Mouse (Mus musculus) ES-E14 (cell line): ENCODE measurements at regions not wholly inside any gene's neighbourhood (a gene's known extent, or its start where the extent isn't known, plus 50 kb on each side); places are given as distances from the start of the nearest gene placed in this dataset.
"Not testable (repeated sequence)": the region's sequence is repeated elsewhere in the genome, so short reads cannot be mapped to it uniquely, and the experiment has no call there.

Source experiments
- DNase-seq: peaks from one replicate; pipeline ENCODE4 v3.0.0-alpha.2; 2013; ENCODE audit warnings: low read depth, low spot score
- H3K27ac ChIP-seq: 2 replicates; pipeline ENCODE4 v1.5.1; 2012; ENCODE audit warnings: low read depth, mild to moderate bottlenecking, low read length, moderate library complexity, mixed read lengths; ENCODE audit not compliant: poor library complexity, insufficient read depth, severe bottlenecking
- H3K36me3 ChIP-seq: 2 replicates; pipeline ENCODE4 v1.6.1; 2012; ENCODE audit warnings: mild to moderate bottlenecking, low read length, moderate library complexity, mixed read lengths; ENCODE audit not compliant: control insufficient read depth, poor library complexity, insufficient read depth, severe bottlenecking
- H3K4me1 ChIP-seq, 2 experiments: fragments of 150-350 bp in 1 of 2; sonication (generic) in 1 of 2; 2 replicates each; pipeline ENCODE4 v1.6.1; 2012; ENCODE audit warnings: low read length in 2 of 2, mild to moderate bottlenecking in 1 of 2, mixed read lengths in 1 of 2; ENCODE audit not compliant: control insufficient read depth in 2 of 2, insufficient read depth in 2 of 2, poor library complexity in 1 of 2
- H3K4me3 ChIP-seq, 2 experiments: fragments of 150-350 bp in 1 of 2; sonication (generic) in 1 of 2; 2 replicates each; pipeline ENCODE4 v1.5.1; 2012; ENCODE audit warnings: low read length in 2 of 2, low read depth in 1 of 2, mild to moderate bottlenecking in 1 of 2, mixed read lengths in 1 of 2; ENCODE audit not compliant: insufficient read depth in 1 of 2, poor library complexity in 1 of 2, severe bottlenecking in 1 of 2
- H3K9ac ChIP-seq: 2 replicates; pipeline ENCODE4 v1.6.1; 2012; ENCODE audit warnings: low read depth, mild to moderate bottlenecking, low read length, mixed read lengths; ENCODE audit not compliant: poor library complexity, insufficient read depth, severe bottlenecking
- H3K9me3 ChIP-seq: fragments of 150-350 bp; sonication (generic); 2 replicates; pipeline ENCODE4 v1.6.1; 2012; ENCODE audit warnings: low read depth, mild to moderate bottlenecking, low read length; ENCODE audit not compliant: control insufficient read depth, insufficient read depth
- CHD2 ChIP-seq: IDR thresholded peaks from 2 replicates; pipeline ENCODE4 v1.6.1; 2014; ENCODE audit warnings: mild to moderate bottlenecking, low read depth, low read length, inconsistent platforms
- HCFC1 ChIP-seq: IDR thresholded peaks from 2 replicates; pipeline ENCODE4 v1.6.1; 2012; ENCODE audit warnings: low read length, inconsistent platforms, borderline replicate concordance; ENCODE audit not compliant: insufficient read depth
- MAFK ChIP-seq: IDR thresholded peaks from 2 replicates; pipeline ENCODE4 v1.6.1; 2014; ENCODE audit warnings: mild to moderate bottlenecking, low read depth, low read length, inconsistent platforms; ENCODE audit not compliant: insufficient read depth
- ZC3H11A ChIP-seq: IDR thresholded peaks from 2 replicates; pipeline ENCODE4 v1.6.1; 2012; ENCODE audit warnings: low read depth, mild to moderate bottlenecking, inconsistent platforms, low read length, borderline replicate concordance
- ZNF384 ChIP-seq: IDR thresholded peaks from 2 replicates; pipeline ENCODE4 v1.6.1; 2012; ENCODE audit warnings: low read depth, low read length, inconsistent platforms
- in situ Hi-C, 2 experiments: fragments of 600-800 bp; cut with MboI; formaldehyde crosslinking; loops; one replicate each; pipeline ENCODE4 v1.15.1; 2025; ENCODE audit warnings: low sequenced_read_pairs in 2 of 2, inconsistent platforms in 1 of 2; ENCODE audit not compliant: unreplicated experiment in 2 of 2

DNA sequence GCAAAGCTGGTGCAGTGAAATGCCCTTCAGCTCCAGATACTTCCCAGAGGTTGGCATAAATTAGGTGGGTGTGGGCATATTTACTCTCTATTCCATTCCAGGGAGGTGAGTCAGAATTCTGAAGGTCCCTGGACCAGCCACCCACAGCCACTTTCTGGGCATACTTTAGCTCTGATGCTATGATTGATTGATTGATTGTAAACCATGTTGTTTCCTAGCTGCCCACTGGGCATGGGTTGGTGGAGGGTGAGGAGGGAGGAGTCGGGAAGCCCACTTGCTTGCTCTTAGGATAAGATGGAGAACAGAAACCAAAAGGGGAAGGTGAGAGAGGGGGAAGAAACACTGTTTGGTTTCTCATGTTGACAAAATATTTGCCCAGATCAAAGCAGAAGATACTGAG lies 62.1 kb upstream of the Cd2ap start:
- H3K27ac ChIP-seq: no peak overlapping the region
- no peak for DNase-seq
- in situ Hi-C loops: no loop called here
- H3K9me3 ChIP-seq: no peaks in the 10 kb centered on the region
- TF ChIP-seq ZC3H11A: no peak
- TF ChIP-seq ZNF384: no peak
- no peak for TF ChIP-seq CHD2
- TF ChIP-seq MAFK: no peak
- TF ChIP-seq HCFC1: no peak
- H3K4me3 ChIP-seq: no peak overlapping the region
- no peaks in the 10 kb centered on the region for H3K36me3 ChIP-seq
- H3K4me1 ChIP-seq: no peaks in the 10 kb centered on the region; a peak in 1 of 4 replicates
- H3K9ac ChIP-seq: no peak overlapping the region

DNA sequence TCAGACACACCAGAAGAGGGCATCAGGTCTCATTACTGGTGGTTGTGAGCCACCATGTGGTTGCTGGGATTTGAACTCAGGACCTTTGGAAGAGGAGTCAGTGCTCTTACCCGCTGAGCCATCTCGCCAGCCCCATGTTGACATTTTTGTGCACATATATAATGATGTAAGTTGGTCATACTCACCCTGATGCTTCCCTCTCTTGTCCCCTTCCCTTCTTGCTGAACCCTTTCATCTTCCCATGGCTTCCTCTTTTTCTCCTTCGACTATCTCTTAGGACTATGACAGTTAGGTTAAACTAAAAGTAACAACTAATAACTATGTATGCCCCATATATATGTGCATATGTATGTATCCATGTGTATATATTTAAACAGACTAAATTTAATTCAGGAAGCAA lies 61.0 kb upstream of the Cd2ap start:
- H3K27ac ChIP-seq, H3K9ac ChIP-seq, H3K9me3 ChIP-seq, H3K4me1 ChIP-seq, H3K36me3 ChIP-seq, in situ Hi-C loops, DNase-seq, H3K4me3 ChIP-seq: not testable (repeated sequence)

DNA sequence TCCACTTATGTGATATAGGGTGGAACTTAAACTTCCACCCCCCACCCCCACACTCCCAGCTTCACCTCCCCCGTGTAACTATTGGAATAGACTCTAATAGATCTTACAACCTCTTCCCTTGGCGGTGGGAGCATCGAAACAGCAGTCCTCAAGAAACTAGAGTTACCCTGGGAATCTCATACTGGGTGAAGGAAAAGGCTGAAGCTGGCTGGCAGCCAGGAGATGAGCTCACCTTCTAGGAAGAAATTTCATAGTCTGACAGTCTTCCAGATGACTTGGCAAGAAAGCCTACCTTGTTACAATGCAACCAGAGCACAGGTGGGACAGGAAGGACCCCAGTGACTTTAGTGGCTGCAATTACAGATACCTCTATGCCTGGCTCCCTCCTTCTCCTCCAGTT lies 57.6 kb upstream of the Cd2ap start:
- Histone ChIP-seq H3K4me3 (no peak overlapping the region), H3K36me3 (no peaks in the 10 kb centered on the region), H3K9me3 (no peaks in the 10 kb centered on the region), H3K4me1 (peaks cover 0 to 2% of the 10 kb centered on the region in 2 experiments; a peak in 1 of 4 replicates), H3K9ac (no peak overlapping the region), H3K27ac (no peak overlapping the region)
- in situ Hi-C loops: no loop called here
- TF ChIP-seq MAFK: no peak
- DNase-seq: no peak

DNA sequence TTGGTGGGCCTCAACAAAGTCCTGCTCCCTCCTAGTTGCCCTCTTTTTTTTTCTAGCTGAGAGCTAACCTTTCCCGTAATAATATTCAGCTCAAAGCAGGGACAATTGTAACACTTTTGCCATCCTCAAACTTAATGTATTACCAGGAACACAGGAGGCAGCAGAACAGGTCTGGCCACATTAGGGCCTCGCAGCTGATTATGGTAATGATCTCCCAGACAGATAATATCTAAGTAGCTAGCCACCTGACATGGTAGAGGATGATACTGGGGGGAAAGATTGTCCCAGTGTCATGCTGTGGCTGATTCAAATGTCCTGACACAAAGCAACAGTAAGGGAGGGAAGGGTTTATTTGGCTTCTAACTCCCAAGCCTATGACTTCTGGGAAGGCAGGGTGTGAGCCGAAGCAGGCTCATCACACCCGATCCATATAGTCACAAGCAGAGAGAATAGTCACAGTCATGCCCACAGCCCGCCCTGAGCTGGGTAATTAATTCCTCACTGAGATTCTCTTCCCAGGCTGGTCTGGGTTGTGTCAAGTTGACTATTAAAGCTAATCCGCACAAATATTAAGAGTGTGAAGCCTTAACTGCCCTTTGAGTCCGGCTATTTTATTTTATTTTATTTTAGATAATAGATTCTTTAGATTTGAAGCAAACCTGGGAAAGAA lies 57.0 kb upstream of the Cd2ap start:
- no peak overlapping the region for H3K4me3 ChIP-seq
- H3K36me3 ChIP-seq: no peaks in the 10 kb centered on the region
- in situ Hi-C loops: no loop called here
- DNase-seq: no peak
- H3K4me1 ChIP-seq: peaks cover 0 to 2% of the 10 kb centered on the region in 2 experiments; a peak in 1 of 4 replicates
- no peaks in the 10 kb centered on the region for H3K9me3 ChIP-seq
- no peak overlapping the region for H3K9ac ChIP-seq
- TF ChIP-seq CHD2: no peak
- TF ChIP-seq MAFK: no peak
- no peak for TF ChIP-seq HCFC1
- TF ChIP-seq ZC3H11A: no peak
- no peak for TF ChIP-seq ZNF384
- H3K27ac ChIP-seq: no peak overlapping the region

DNA sequence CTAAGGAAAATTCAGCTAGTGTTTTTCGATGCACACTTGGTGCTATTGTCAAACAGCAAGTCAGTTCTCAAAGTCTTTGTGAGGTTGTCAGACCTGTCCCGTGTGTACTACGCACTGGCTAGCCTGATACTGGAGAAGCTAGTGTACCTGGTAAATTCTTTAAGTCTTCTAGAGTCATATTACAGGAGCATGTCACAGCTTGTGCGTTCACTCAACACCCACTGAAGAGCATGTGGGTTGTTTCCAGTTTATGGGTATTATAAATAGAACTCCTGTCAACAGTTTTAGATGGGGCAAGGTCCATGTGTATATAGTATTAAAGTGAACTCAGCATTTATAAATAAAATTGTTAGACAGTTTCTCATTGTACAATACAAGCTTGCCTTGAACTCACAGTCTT lies 50.9 kb upstream of the Cd2ap start:
- H3K27ac ChIP-seq: no peak overlapping the region
- TF ChIP-seq ZC3H11A: no peak
- no peak for TF ChIP-seq ZNF384
- H3K4me3 ChIP-seq: no peak overlapping the region
- DNase-seq: no peak
- no peaks in the 10 kb centered on the region for H3K36me3 ChIP-seq
- no peaks in the 10 kb centered on the region for H3K9me3 ChIP-seq
- H3K4me1 ChIP-seq: no peaks in the 10 kb centered on the region
- no peak overlapping the region for H3K9ac ChIP-seq
- in situ Hi-C loops: no loop called here
